Mouse (Mus musculus): ENCODE data around the gene Thrsp. TPM values are rescaled to one million over a fixed set of nuclear protein-coding genes. Genes with fewer than 3 reads are reported as not detected.

Thrsp gene
- total RNA-seq, 2 experiments from 2014 or later, result 73.2 to 181 TPM

DNA sequence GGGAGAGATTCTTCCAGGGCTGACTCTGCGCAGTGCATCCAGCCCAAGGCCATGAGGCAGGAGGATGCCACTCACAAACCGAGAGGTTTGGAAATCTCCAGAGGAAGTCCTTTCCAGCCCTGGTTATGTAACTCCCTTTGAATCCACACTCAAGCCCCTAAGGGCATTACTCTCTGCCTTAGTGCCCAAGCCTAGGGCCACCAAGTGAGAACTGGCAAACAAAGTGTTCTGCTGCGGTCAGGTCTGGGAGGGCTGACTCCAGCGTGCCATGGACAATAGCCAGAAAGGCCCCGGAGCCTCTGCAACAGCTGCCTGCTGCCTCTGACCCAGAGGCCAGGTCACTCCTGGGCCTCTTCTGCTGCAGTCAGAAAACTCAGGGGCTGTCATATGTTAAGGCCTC is 1.2 kb upstream of the Thrsp start:
- DNase-seq, result peak; percentile 44 to 60

DNA sequence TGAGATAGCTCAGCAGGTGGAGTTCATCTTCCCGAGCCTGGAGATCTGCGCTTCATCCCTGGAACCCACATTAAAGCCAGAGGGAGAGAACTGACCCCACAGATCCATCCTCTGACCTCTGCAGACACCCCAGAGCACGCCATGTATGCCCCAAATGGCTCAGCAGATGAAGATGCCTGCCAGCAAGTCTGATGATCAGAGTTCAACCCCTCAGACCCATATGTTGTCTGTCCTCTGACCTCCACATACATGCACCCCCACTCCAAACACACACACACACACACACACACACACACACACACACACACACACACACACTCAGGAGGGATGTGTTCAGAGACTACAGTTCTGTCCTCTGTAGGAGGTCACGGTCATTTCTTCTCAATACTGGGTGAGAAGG is 1.1 kb downstream of the Thrsp start:
- no peak for DNase-seq

DNA sequence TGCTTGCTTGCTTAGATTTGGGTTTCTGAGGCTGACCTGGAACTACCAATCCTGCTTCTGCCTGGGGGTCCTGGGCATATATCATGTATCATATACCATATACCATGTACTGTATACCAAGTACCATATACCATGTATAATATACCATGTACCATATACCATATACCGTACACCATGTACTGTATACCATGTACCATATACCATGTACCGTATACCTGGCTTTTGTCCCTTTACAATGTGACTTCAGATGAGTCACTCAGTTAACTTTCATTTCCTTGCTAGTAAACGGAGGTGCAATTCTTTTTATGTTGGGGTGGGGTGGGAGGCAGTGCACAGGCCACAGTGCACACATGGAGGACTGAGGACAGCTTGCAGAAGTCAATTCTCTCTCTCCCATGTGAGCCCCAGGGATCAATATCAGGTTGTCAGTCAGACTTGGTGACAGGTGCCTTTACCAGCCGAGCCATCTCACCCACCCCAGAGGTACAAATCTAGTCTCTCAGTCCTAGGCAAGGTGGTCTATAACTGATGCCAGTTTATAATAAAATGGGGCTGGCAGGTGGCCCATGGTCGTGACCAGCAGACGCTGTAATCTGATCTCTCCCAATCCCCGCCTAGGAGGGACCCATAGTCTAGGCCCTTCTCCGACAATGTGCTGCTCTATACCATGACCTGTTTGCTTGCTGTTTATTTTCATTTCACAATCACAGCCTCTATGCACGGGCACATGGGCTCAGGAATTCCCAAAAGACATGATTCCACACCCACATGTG is 2.4 kb downstream of the Thrsp start:
- no peak for DNase-seq

DNA sequence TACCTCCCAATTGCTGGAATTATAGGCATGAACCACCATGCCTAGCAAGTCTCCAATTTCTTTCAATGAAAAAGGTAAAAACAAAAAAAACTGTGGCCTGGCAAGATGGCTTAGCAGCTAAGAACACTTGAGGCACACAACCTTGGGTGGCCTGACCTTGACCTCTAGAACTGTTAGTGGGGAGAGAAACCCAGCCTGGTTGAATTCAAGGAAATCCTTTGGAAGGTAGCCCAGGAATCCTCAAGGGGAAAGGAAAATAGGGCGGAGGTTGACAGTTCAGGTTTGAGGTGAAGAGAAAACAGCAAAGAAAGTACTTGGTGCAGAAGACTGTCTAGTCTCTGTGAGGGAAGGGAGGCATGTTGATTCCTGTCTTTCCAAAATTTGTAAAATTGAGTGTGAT is 3.1 kb downstream of the Thrsp start:
- DNase-seq, result peak; percentile 75 to 84

DNA sequence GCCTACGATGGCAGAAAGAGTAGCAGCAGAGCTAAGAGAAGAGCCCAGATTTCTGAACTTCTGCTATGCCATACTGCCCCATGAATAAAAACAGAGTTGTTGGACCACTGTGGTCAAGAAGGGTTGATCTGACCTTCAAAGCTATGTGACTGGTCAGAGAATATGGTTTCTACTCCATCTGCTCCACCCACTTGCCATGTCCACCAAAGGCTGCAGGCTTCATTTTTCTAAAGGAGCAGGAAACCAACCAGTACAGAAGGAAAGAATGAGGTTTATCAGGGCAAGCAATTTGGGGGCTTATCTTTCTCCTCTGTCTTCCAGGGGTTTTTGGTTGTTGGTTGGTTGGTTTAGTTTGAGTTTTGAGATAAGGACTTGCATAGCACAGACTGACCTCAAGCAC is 3.5 kb downstream of the Thrsp start:
- DNase-seq, result no peak

DNA sequence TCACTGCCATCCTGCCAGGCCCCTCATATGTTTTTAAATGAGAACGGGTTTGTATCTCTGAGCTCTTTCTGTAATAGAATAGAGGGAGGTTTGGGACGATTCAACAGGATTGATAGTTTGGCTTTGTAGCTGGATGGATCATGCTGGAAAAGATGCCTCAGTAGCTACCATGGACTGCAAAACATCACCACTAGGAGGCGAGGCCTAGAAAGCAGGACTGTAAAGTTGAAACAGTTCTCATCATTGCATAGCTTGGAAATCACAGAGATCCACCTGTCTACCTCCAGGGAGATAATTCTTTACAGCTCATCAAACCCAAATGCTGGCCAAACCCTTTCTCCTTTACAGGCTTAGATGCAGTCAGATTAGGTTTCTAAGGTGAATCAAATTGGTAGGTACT is 6.0 kb downstream of the Thrsp start:
- DNase-seq, result no peak

DNA sequence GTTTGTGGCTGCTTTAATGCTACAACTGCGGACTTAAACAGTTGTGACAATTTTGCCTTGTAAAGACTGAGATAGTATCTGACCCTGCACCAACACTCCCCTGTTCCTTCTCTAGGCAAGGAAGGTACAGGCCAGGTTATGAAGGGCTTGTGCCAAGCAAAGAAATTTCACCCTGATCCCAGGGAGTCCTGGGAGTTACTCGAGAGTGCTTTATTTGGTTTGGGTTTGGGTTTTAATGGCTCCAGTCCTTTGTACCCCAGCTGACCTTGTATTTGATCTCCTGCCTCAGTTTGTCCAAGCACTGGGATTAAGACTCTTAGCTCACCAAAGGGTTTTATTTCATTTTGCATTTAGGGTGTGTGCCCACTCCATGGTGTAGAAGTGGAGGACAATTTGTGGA is 6.4 kb downstream of the Thrsp start:
- no peak for DNase-seq

DNA sequence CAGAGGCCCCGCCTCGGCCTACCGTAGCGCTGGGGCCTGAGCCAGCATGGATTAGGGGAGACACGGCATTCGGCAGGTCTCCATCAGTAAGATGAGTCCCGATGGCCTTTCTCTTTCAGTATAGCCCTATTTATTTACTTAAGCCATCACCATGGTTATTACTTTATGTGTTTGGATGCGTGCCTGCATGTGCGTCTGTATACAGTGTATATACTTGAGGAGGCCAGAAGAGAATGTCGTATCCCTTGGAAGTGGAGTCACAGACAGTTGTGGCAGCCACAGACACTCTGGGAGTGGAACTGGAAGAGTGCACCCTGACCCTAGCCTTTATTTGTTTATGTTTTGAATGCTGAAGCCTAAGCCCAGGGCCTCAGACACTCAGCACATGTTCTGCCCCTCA is 10.4 kb downstream of the Thrsp start:
- DNase-seq, result no peak

DNA sequence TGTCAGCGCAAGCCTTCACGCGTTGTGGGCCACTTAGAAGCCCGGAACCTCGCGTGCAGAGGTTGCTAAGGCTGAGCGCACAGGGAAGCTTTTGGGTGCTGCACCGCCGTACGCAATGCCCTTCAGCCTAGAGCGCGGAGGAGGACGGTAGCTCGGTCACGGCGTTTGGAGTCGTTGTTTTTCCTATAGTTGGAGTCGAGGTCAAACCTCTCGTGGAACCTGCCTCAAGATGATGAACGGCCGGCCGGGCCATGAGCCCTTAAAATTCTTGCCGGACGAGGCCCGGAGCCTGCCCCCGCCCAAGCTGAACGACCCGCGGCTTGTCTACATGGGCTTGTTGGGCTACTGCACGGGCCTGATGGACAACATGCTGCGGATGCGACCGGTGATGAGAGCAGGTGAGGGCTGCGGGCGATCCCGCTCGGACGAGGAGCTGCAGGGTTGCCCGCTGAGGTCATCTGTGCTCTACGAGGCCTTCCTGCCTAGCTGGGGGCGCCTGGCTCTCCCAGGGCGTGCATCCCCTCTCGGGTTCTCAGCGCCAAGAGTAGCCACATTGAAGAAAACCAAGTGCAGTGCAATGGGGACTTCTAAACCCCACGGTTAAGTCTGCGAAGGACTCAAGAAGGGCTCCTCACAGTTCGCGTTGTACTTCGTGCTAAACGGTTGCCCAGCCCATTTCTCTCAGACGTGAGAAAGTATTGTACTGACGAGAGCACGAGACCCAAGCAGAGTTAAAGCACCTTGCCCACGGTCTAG is 17.4 kb downstream of the Thrsp start, which contains the start of gene Ndufc2:
Ndufc2 (plus strand) TSS at position 44 of the 756 bp plus-strand sequence.
- DNase-seq, result peak; percentile 74 to 82

DNA sequence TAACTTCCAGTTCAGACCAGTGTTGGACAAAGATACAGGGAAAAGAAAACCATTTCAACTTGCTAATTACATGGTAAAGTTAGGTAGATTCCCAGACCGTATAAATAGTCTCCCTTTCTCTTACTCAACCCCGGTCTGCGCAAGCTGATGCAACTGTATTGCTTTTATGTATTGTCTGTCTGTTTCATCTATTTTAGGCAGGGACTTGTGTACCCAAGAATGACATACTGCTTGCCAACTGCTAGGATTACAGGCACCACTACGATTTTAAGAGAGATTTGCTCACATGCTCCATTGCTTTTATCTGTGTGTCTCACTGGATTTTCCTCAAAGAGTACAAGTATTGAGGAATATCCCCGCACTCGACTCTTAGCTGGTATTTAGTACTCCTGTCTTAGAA is 18.6 kb downstream of the Thrsp start:
- no peak for DNase-seq

DNA sequence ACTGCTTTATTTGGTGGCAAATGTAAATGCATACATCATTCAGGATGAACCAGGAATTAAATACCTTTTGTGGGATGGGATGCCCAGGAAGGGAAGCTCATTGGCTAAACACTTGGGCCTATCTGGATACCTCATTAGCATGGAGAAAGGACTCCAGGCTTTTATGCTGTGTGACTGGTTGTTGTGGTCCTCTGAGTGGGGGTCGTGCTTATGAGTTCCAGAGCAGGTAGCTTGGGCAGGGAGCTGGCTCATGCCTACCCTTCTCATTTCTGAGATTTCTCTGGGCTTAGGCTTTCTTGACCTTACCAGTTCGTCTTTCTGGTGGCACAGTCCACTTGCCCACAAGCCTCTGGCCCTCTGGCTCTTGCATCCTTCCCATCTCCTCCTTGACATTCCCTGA is 23.2 kb downstream of the Thrsp start:
- DNase-seq, result no peak

DNA sequence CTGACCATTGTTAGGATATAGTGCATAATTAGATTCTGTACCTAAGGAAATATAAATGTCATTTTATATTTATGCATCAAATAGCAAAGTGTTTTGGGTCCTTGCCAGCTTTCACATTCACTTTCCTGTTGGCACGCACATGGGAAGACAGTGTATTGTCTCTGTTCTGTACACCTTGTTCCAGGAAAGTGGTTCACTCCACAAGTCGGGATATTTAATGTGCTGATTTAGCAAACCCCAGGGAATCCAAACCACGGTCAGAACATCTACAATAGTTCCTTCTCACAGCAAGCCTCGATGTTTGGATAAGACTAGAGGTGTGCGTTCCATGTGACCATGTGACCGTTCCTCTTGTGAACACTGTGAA is 25.5 kb downstream of the Thrsp start:
- peak in 1 of 2 experiments; percentile 66 for DNase-seq

DNA sequence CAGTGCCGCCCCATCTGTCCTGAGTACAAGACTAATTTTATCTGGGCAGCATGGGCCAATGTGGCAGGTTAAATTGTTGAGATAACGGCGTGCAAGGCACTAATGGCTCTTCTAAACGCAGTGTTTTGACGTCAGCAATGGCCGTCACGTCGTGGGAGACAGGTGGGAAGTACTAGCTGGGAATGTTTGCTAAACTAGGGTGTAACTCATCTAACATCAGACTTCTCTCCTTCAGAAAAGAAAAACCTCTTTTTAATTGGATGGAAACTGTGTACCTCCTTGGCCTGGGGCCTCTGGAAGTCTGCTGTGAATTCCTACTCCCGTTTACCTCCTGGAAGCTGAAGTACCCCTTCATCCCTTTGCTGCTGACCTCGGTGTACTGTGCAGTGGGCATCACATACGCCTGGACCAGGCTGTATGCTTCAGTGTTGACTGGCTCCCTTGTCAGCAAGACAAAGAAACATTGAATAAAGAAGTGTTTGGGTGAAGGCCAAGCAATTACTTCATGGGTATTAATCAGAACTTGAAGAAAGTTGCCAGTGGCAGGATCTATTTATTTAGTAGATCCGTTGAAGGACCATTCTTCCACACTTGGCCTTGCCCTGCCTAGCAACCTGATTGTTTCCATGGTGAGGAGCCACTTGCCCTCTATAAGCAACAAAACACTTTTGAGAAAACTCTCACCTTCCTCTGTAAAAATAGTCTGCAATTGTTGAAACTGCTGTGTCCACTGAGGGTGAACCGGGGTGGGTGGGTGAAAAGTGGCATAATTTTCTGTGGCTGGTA is 26.0 kb downstream of the Thrsp start:
- DNase-seq, result peak; percentile 51 to 56

DNA sequence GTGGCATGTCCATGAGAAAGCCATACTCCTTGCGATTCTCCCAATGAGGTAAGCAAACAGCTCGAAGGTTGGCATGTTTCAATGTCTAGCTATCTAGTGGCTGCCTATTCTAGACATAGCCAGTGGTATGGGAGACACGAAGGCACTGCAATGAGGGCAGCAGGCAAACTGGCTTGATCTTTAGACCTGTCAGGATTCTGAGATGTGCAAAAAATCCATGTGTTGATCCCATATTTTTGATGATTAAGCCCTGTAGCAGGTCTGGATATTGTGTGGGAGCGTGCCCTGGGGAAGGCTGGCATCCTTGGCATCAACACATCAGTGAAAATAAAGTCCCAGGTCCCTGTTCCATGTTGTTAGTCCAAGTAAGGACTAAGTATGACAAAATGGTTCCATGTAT is 29.0 kb downstream of the Thrsp start:
- no peak for DNase-seq

DNA sequence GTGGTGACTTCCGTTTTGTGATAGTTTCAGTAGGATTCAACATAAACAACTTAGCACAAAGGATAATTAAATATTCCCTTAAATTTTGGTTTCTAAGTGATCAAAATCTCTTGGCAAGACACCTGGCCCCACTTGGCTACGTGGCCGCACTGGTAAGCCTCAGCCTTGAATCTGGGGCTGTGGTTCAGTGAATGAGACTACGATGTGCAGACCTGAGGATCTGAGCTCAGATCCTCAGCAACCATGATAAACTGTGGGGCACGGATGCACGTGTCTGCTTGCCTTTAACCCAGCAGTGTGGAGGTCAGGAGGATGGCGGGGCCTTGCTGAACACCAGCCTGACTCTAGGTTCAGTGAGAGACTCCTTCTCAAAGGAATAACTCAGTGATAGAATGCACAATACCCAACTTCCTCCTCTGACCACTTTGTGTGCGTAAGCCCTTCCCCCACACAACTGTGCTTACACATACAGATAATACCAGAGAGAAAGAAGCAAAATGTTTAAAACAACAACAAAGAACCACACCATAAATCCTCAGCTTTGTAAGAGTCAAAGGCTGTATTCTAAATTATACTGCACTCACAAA is 29.9 kb downstream of the Thrsp start:
- peak in 1 of 2 experiments; percentile 27 for DNase-seq

DNA sequence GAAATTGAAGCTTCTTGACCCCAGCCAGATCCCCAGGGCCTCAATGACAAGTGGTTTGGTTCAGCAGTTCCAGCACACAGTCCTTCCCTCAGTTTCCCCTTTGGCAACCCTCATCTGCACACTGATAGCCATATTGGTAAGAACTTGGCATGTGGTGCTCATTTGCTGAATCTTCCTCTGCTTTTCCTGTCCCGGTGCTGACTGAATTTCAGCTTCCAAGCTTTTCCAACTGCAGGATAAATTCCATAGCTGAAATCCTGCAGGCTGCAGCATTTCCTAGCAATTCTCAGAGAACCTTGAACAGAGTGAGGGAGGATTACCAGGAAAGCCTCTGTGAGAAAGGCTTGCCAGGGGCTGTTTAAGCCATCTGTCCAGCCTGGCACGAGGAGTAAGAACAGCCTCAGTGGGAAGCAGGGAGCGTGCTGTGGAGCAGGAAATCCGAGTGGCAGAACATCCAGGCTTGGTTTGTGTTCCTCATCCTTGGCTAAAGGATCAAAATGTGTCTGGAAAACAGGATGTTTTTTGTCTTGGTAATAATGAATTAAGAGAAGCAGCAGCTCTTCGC is 30.6 kb downstream of the Thrsp start:
- DNase-seq, result peak; percentile 72 to 77

DNA sequence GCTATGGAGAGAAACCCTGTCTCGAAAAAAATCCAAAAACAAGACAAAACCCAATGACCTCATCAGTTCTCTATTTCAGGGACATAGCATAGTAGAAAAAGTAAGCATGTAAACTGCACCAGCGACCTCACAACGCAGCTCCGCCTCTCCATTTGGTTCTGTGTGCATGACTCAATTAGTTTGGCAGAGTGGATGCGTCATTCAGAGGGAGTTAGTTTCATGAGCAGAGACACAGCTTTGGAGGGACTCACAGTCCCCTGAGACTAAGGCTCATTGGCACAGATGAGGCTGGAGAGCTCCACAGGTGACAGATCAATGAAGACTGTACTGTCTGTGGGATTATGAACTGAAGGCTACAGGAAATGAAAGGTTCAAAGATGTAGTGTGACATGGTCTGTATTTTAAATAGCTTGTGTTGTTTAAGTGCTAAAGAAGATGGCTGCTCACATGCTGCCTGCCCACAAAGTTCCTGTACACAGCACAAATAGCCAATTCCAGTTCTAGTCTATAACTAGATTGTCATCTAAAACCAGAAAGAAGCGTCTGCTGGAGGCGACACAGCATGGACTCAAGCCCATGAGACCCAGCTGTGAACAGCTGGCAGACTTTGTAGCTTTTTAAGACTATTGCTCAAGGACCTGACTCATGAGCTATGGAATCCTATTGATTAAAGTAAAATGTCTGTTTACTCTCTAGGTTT is 31.3 kb downstream of the Thrsp start:
- DNase-seq, result peak; percentile 57 to 71

DNA sequence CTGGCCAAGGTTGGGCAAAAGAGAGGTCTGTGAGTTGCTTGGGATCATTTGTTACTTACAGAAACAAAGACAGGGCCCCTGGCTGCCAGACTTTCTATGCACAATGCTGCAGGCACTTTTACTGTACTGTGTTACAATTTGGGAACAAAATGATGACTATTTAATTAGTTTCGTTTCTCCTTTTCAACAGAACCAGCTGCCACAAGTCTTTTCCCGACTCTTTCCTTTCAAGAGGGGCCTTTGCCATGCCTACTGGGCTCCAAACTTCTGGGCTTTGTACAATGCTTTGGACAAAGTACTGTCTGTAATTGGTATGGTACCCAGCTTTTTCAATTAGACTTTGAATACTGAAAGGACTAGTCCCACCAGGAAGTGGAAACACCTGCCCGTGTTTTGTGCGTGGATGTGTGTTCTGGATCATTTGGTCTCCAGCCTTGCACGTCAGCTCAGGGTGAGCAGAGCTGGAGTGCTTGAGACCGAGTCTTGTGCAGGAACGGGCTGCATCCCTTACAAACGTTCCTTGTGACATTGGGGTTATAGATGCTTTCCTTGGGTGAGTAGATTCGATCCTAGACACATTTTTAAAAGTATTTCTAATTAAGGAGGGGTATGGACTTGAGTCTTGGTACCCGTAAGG is 33.9 kb downstream of the Thrsp start:
- no peak for DNase-seq

DNA sequence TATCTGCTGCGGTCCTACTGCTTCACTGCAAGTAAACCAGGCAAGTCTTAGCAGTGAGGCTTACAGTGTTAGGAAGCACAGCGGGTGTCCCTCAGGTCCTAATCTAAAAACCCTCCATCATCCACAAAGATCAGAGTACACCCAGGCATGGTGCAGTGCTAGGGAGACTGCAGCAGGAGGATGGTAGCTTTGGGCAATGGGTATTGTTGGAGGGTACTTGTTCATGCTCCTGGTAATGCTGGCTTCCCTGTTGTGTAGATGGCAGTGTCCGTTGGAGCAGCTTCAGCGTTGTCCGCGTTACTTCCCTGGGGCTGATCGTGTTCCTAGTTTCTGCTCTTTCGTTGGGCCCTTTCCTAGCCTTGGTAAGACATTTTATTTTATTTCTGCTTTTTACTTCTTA is 34.9 kb downstream of the Thrsp start:
- no peak for DNase-seq

DNA sequence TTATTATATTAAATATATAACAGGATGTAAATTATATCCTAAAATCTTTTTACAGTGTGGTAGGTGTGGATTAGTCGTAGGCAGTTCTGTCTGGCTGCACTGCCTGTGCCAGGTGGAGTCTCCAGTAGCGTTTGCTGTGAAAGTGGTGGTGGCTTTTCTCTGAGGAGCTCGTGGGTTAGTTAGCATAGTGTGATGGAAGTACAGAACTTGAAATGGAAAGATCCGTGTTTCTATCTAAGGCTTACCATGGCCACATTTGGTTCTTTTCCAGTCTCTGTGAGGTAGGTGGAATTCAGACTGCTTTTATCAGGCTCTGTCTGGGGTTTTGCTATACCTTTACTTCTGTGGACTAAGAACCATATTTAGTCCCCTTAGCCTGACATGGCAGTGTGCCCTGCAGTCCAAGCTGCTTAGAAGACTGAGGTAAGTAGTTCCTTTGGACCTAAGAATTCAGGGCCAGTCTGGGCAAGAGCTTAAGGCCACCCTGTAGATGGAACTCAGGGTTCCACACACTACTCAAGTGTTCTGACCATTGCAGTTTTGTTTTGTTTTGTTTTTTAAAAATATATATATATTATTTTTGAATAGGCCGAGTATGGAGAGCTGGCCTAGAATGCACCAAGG is 36.9 kb downstream of the Thrsp start:
- DNase-seq, result no peak

DNA sequence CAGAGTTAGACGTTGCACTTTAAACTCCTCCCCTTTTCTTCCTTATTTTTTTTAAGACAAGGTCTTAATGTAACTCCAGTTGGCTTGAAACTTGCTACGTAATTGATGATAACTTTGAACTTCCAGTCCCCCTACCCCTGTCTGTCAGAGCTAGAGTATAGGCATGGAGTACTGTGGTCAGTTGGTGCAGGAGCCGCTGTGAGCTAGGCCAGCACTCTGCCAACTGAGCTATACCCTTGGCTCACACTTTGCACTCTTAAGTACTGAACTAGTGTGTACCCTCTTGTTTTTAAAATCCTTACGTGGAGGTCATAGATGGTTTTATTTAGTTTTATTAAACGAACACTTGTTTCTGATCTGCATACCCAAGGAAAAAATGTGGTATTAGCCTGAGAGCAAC is 38.2 kb downstream of the Thrsp start:
- no peak for DNase-seq

All from heart, adult 18-20 months (tissue).